Mouse (Mus musculus) spleen, postnatal 4 days (tissue): ENCODE data around the gene Nr2f2.
A peak's percentile ranks its signal among the peaks of the same experiment; 100 is the strongest.

Experiments used
- DNase-seq, 2 experiments: peaks; one replicate each; pipeline ENCODE4 v3.0.0; 2022; ENCODE audit warnings: low spot score in 2 of 2

Gene Nr2f2

GRCm38 (mm10) chr7:70366808-70367095 is 217 bp upstream of the Nr2f2 start:
- no peak for DNase-seq

GRCm38 (mm10) chr7:70365401-70365811 is 1.1 kb downstream of the Nr2f2 start:
- DNase-seq, result peak in 1 of 2 experiments; percentile 56

GRCm38 (mm10) chr7:70364798-70365197 is 1.7 kb downstream of the Nr2f2 start:
- DNase-seq, result peak in 1 of 2 experiments; percentile 7

GRCm38 (mm10) chr7:70363351-70363750 is 3.2 kb downstream of the Nr2f2 start:
- peak in 1 of 2 experiments; percentile 14 for DNase-seq

GRCm38 (mm10) chr7:70362526-70363170 is 3.9 kb downstream of the Nr2f2 start:
- peak in 1 of 2 experiments; percentile 41 for DNase-seq

- peak; percentile 33 to 62 for DNase-seq
Observed at GRCm38 (mm10) chr7:70361383-70362364, 4.9 kb downstream of the Nr2f2 start.

- DNase-seq, result peak in 1 of 2 experiments; percentile 54
Observed at GRCm38 (mm10) chr7:70360611-70361382, 5.7 kb downstream of the Nr2f2 start.

GRCm38 (mm10) chr7:70359791-70360581 is 6.5 kb downstream of the Nr2f2 start:
- DNase-seq, result peak in 1 of 2 experiments; percentile 56

GRCm38 (mm10) chr7:70358848-70359591 is 7.5 kb downstream of the Nr2f2 start:
- DNase-seq, result peak in 1 of 2 experiments; percentile 60

GRCm38 (mm10) chr7:70358020-70358847 is 8.3 kb downstream of the Nr2f2 start:
- peak in 1 of 2 experiments; percentile 57 for DNase-seq

- DNase-seq, result no peak
Observed at GRCm38 (mm10) chr7:70357516-70358019, 9.0 kb downstream of the Nr2f2 start.

GRCm38 (mm10) chr7:70356691-70357515 is 9.6 kb downstream of the Nr2f2 start:
- DNase-seq, result peak in 1 of 2 experiments; percentile 44

- DNase-seq, result peak in 1 of 2 experiments; percentile 23
Observed at GRCm38 (mm10) chr7:70355691-70356568, 10.6 kb downstream of the Nr2f2 start.

GRCm38 (mm10) chr7:70355357-70355620 is 11.2 kb downstream of the Nr2f2 start:
- no peak for DNase-seq

- peak in 1 of 2 experiments; percentile 40 for DNase-seq
Observed at GRCm38 (mm10) chr7:70354606-70355356, 11.8 kb downstream of the Nr2f2 start.

GRCm38 (mm10) chr7:70353151-70353550 is 13.4 kb downstream of the Nr2f2 start:
- peak in 1 of 2 experiments; percentile 31 for DNase-seq

- DNase-seq, result peak in 1 of 2 experiments; percentile 13
Observed at GRCm38 (mm10) chr7:70352617-70353016, 13.9 kb downstream of the Nr2f2 start.
